Mouse (Mus musculus): Measurements from ENCODE around the gene Tmigd3. TPM values are rescaled to one million over a fixed set of nuclear protein-coding genes. Genes with fewer than 3 reads are reported as not detected.

Gene Tmigd3
- total and polyA plus RNA-seq, 3 experiments: 0.05 to 5.5 TPM; not detected in 1

DNA sequence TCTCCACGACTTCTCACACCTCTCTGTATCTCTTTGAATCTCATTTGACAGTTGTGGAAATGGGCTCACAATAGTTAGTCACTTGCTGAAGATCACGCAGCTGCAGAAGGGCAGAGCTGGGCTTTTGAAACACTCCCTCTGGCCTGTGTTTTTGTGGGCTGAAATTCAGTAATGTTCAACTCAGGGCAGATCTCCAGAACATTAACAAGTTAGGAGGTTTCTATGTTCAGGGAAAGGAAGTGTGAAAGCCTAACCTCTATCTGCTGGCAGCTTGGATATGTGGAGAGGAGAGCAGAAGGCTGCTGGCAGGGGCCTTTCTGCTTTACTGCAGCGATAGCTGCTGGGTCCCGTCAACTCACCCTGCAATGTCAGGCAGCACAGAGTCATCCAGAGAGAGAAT lies 19.5 kb downstream of the Tmigd3 start:
- ATAC-seq (ENCODE audit: extremely low read depth, insufficient number of reproducible peaks, low FRiP score, poor library complexity, severe bottlenecking): no peak
- TF ChIP-seq CTCF (IDR thresholded peaks at IDR 0.05; ENCODE audit: low read depth, low read length) (no peak), POLR2AphosphoS5 (IDR thresholded peaks at IDR 0.05; ENCODE audit: insufficient replicate concordance, low read depth, low read length) (no peak), GATA2 (IDR thresholded peaks at IDR 0.05; ENCODE audit: borderline replicate concordance, low read depth, low read length) (no peak), TAL1 (conservative IDR thresholded peaks at IDR 0.05; ENCODE audit: low read depth, low read length) (no peak), GATA1 (IDR thresholded peaks at IDR 0.05; ENCODE audit: borderline replicate concordance, low read length) (no peak)
- Histone ChIP-seq H3K4me1 (ENCODE audit: insufficient read depth, low read depth, low read length) (peaks cover 48% of the 10 kb centered on the region), H3K27me3 (ENCODE audit: insufficient read depth, low read length) (no peaks in the 10 kb centered on the region; the same call in 1 of the 2 replicates), H3K4me3 (ENCODE audit: low read depth, low read length) (no peak overlapping the region), H3K36me3 (replicated peaks) (no peaks in the 10 kb centered on the region), H3K9me3 (replicated peaks) (no peaks in the 10 kb centered on the region)
- no peak for DNase-seq (ENCODE audit: low spot score)

DNA sequence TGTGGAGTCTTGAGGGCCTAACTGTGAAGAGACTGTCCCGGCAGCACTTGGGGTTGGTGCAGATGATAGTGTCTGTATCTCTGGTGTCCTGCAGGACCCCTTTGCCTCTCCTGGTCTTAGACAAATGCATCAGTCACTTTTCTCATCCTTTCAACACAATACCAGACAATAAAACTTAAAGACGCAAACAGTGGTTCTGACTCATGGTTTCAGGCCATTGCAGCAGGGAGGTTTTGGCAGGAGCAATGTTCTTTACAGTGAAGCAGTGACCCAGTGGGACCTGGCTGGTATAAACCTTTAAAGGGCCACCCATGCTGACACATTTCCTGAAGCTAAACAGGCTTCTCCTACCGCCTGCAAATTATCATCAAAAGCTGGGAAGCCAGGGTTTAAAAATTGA lies 20.4 kb downstream of the Tmigd3 start:
- Histone ChIP-seq H3K4me1 (ENCODE audit: insufficient read depth, low read depth, low read length) (peaks cover 53% of the 10 kb centered on the region), H3K36me3 (replicated peaks) (no peaks in the 10 kb centered on the region), H3K4me3 (ENCODE audit: low read depth, low read length) (no peak overlapping the region), H3K9me3 (replicated peaks) (no peaks in the 10 kb centered on the region), H3K27me3 (ENCODE audit: insufficient read depth, low read length) (no peaks in the 10 kb centered on the region; the same call in 1 of the 2 replicates)
- no peak for ATAC-seq (ENCODE audit: extremely low read depth, insufficient number of reproducible peaks, low FRiP score, poor library complexity, severe bottlenecking)
- TF ChIP-seq GATA2 (IDR thresholded peaks at IDR 0.05; ENCODE audit: borderline replicate concordance, low read depth, low read length) (no peak), GATA1 (IDR thresholded peaks at IDR 0.05; ENCODE audit: borderline replicate concordance, low read length) (no peak), CTCF (IDR thresholded peaks at IDR 0.05; ENCODE audit: low read depth, low read length) (no peak), TAL1 (conservative IDR thresholded peaks at IDR 0.05; ENCODE audit: low read depth, low read length) (no peak), POLR2AphosphoS5 (IDR thresholded peaks at IDR 0.05; ENCODE audit: insufficient replicate concordance, low read depth, low read length) (no peak)
- no peak for DNase-seq (ENCODE audit: low spot score)

DNA sequence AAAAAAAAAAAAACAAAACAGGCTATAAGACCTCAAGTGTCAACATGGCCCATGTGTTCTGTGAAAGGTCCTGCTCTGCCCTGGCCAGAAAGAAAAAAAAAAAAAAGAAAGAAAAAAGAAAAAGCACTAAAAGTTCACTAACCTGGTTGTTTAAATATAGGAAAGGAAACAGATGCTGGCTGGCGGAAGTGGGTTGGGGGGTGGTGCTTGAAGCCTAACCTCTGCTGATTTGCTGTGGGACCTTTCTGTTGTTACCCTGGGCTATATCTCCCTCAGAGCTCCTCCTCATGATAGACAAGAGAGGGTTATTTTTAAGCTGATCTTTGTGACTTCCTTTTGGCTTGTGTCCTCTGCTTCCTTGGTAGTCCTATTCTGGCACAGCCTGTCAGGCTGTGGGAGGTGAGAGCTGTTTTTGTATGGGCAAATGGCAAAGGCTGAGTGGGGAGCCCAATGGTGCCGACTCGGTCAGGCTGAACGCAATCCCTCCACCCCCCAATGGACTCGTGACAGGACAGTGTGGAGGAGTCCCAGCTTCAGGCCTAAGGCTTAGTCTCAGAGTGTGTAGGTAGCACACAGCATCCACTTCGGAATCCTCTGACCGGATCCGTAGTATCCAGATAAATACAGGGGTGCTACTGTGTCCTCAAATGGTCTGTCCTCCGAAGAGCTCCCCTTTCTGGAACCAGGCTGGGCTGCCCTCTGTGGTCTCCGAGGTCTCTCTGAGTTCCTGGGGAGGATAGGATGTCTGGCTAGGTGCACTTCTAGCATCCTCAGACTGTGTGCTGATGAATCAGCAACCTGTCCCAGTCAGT lies 21.3 kb downstream of the Tmigd3 start:
- DNase-seq (ENCODE audit: low spot score) (peak; percentile 56), ATAC-seq (ENCODE audit: extremely low read depth, insufficient number of reproducible peaks, low FRiP score, poor library complexity, severe bottlenecking) (peak; percentile 43)
- Histone ChIP-seq H3K27me3 (ENCODE audit: insufficient read depth, low read length) (no peaks in the 10 kb centered on the region; the same call in 1 of the 2 replicates), H3K9me3 (replicated peaks) (no peaks in the 10 kb centered on the region), H3K4me1 (ENCODE audit: insufficient read depth, low read depth, low read length) (peaks cover 53% of the 10 kb centered on the region), H3K36me3 (replicated peaks) (no peaks in the 10 kb centered on the region), H3K4me3 (ENCODE audit: low read depth, low read length) (peak overlapping the region; percentile 54; the same call in 1 of the 2 replicates)
- TF ChIP-seq TAL1 (conservative IDR thresholded peaks at IDR 0.05; ENCODE audit: low read depth, low read length) (no peak), CTCF (IDR thresholded peaks at IDR 0.05; ENCODE audit: low read depth, low read length) (no peak), GATA1 (IDR thresholded peaks at IDR 0.05; ENCODE audit: borderline replicate concordance, low read length) (no peak), POLR2AphosphoS5 (IDR thresholded peaks at IDR 0.05; ENCODE audit: insufficient replicate concordance, low read depth, low read length) (no peak), GATA2 (IDR thresholded peaks at IDR 0.05; ENCODE audit: borderline replicate concordance, low read depth, low read length) (no peak)

DNA sequence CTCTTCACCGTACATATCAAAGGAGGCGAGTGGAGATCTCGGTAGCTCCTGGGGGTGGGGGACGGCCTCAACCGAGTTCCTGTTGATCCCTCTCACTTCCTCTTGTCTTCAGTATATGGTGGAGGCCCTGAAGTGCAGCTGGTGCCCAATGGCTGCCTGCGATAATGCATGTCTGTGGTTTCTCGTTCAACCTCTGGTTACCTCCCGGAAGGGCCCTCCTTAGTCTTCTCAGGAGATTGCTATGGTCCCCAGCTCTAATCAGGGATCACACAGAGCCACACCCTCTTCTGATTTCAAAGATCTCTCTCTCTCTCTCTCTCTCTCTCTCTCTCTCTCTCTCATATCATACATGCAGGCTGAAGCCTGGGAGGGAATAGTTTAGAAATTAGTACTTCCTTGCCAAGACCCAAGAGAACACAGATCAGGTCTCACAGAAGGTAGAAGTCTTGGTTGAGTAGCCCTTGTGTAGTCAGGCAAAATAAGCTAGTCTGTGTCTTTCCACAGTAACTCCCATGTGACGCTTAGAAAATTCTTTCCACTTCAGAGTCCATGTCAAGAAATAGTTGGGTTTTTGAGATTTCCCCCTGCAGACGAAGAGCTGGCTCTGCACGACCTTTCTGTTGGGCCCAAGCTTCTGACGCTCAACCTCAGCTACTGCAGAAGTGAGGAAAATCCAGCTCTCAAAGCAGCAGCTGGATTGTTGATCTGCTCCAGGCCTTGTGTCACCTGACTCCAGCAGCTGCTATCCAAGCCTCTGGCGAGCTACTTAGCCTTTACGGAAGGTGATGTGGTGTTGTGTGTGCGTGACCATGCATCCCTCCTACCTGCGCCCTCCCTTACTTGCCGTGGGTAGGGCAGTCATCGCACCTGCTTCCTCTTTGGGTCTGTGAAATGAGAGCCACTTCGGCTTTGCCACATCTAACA lies 22.1 kb downstream of the Tmigd3 start:
- TF ChIP-seq POLR2AphosphoS5 (IDR thresholded peaks at IDR 0.05; ENCODE audit: insufficient replicate concordance, low read depth, low read length) (no peak), TAL1 (conservative IDR thresholded peaks at IDR 0.05; ENCODE audit: low read depth, low read length) (peak; percentile 64)
- Histone ChIP-seq H3K27me3 (ENCODE audit: insufficient read depth, low read length) (no peaks in the 10 kb centered on the region; the same call in 1 of the 2 replicates), H3K36me3 (replicated peaks) (no peaks in the 10 kb centered on the region), H3K9me3 (replicated peaks) (no peaks in the 10 kb centered on the region), H3K4me1 (ENCODE audit: insufficient read depth, low read depth, low read length) (peaks cover 53% of the 10 kb centered on the region), H3K4me3 (ENCODE audit: low read depth, low read length) (peak overlapping the region; percentile 54; the same call in 1 of the 2 replicates)
- DNase-seq (ENCODE audit: low spot score) (peak; percentile 81), ATAC-seq (ENCODE audit: extremely low read depth, insufficient number of reproducible peaks, low FRiP score, poor library complexity, severe bottlenecking) (peak; percentile 94)

DNA sequence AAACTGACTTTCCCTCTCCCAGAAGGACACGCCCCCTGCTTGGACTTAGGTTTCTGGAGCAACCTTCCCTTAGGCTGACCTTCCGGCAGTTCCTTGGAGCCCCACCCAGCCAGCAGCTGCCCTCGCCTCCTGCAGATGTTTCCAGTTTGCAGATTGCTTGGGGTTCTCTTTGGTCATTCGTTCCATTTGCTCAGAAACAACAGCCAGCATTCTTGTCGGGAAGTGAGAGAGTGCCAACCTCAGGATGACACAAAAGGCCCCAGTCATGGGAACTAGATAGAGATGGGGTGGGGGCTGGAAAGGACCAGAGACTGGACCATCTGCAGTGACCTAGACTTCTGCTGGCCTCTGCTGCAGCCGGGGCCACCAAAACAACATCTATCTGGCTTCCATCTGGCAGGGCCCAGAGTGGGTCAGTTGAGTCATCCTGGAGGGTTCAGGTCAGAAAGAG lies 23.3 kb downstream of the Tmigd3 start:
- Histone ChIP-seq H3K4me3 (ENCODE audit: low read depth, low read length) (no peak overlapping the region), H3K9me3 (replicated peaks) (no peaks in the 10 kb centered on the region), H3K27me3 (ENCODE audit: insufficient read depth, low read length) (no peaks in the 10 kb centered on the region; the same call in 1 of the 2 replicates), H3K36me3 (replicated peaks) (no peaks in the 10 kb centered on the region), H3K4me1 (ENCODE audit: insufficient read depth, low read depth, low read length) (peaks cover 58% of the 10 kb centered on the region)
- DNase-seq (ENCODE audit: low spot score) (no peak), ATAC-seq (ENCODE audit: extremely low read depth, insufficient number of reproducible peaks, low FRiP score, poor library complexity, severe bottlenecking) (no peak)
- no peak for TF ChIP-seq GATA2 (IDR thresholded peaks at IDR 0.05; ENCODE audit: borderline replicate concordance, low read depth, low read length)
- no peak for TF ChIP-seq GATA1 (IDR thresholded peaks at IDR 0.05; ENCODE audit: borderline replicate concordance, low read length)
- TF ChIP-seq TAL1 (conservative IDR thresholded peaks at IDR 0.05; ENCODE audit: low read depth, low read length): no peak
- TF ChIP-seq CTCF (IDR thresholded peaks at IDR 0.05; ENCODE audit: low read depth, low read length): no peak

All from G1E (cell line).